Mouse (Mus musculus): Measurements from ENCODE around the gene Bri3. TPM values are rescaled to one million over a fixed set of nuclear protein-coding genes. Genes with fewer than 3 reads are reported as not detected.

Bri3 gene
- 126 and 139 TPM in 2 replicates for polyA plus RNA-seq (2016; fragmentation: Nextera tagmentation; extraction: Ambion mirVana)

- no peaks in the 10 kb centered on the region for H3K9me3 ChIP-seq
- H3K4me3 ChIP-seq (replicated peaks) = no peak within 1 kb of the TSS
- WGBS = 87% methylated on average over 7 of the region's 7 CpGs
- H3K4me1 ChIP-seq = no peaks in the 10 kb centered on the region; the same call in 1 of the 2 replicates
- H3K9ac ChIP-seq = no peak within 1 kb of the TSS
- H3K4me2 ChIP-seq = no peak within 1 kb of the TSS
- ATAC-seq (ENCODE audit: low FRiP score) = no peak
- no peaks in the 10 kb centered on the region for H3K36me3 ChIP-seq (replicated peaks)
- H3K27ac ChIP-seq = no peak within 1 kb of the TSS
- no peaks in the 10 kb centered on the region for H3K27me3 ChIP-seq
Observed at GRCm38 (mm10) chr5:144243901-144244487, at the start of gene Bri3. Gene Bri3 (plus strand): TSS chr5:144244437.

GRCm38 (mm10) chr5:144195567-144195966 lies 48.7 kb upstream of the Bri3 start:
- Histone ChIP-seq H3K36me3 (replicated peaks) (peaks cover 5% of the 10 kb centered on the region), H3K4me3 (replicated peaks) (no peak overlapping the region), H3K27me3 (peaks cover 2% of the 10 kb centered on the region; the same call in 1 of the 2 replicates), H3K9ac (no peak overlapping the region), H3K27ac (no peak overlapping the region), H3K4me1 (peaks cover 9% of the 10 kb centered on the region), H3K9me3 (no peaks in the 10 kb centered on the region), H3K4me2 (no peak overlapping the region)
- 90% methylated on average over 8 of the region's 8 CpGs for WGBS
- no peak for ATAC-seq (ENCODE audit: low FRiP score)

GRCm38 (mm10) chr5:144200616-144201015 lies 43.6 kb upstream of the Bri3 start:
- H3K4me3 ChIP-seq (replicated peaks) = no peak overlapping the region
- H3K36me3 ChIP-seq (replicated peaks) = peaks cover 35% of the 10 kb centered on the region
- no peaks in the 10 kb centered on the region for H3K27me3 ChIP-seq
- no peak for ATAC-seq (ENCODE audit: low FRiP score)
- no peak overlapping the region for H3K9ac ChIP-seq
- H3K4me1 ChIP-seq = peaks cover 7% of the 10 kb centered on the region; the same call in 1 of the 2 replicates
- no peak overlapping the region for H3K4me2 ChIP-seq
- 86% methylated on average over 11 of the region's 11 CpGs for WGBS
- H3K27ac ChIP-seq = no peak overlapping the region
- H3K9me3 ChIP-seq = peaks cover 6% of the 10 kb centered on the region; the same call in 1 of the 2 replicates

GRCm38 (mm10) chr5:144202430-144202829 lies 41.8 kb upstream of the Bri3 start:
- Histone ChIP-seq H3K9ac (no peak overlapping the region), H3K27me3 (no peaks in the 10 kb centered on the region), H3K4me3 (replicated peaks) (no peak overlapping the region), H3K4me1 (no peaks in the 10 kb centered on the region; the same call in 1 of the 2 replicates), H3K4me2 (no peak overlapping the region), H3K27ac (no peak overlapping the region), H3K36me3 (replicated peaks) (peaks cover 42% of the 10 kb centered on the region), H3K9me3 (peaks cover 6% of the 10 kb centered on the region; the same call in 1 of the 2 replicates)
- 92% methylated on average over 6 of the region's 6 CpGs for WGBS
- ATAC-seq (ENCODE audit: low FRiP score) = no peak

GRCm38 (mm10) chr5:144203398-144203959 lies 40.8 kb upstream of the Bri3 start:
- Histone ChIP-seq H3K27me3 (no peaks in the 10 kb centered on the region), H3K36me3 (replicated peaks) (peaks cover 49% of the 10 kb centered on the region), H3K4me3 (replicated peaks) (no peak overlapping the region), H3K27ac (no peak overlapping the region), H3K9me3 (peaks cover 6% of the 10 kb centered on the region; the same call in 1 of the 2 replicates), H3K4me1 (no peaks in the 10 kb centered on the region; the same call in 1 of the 2 replicates), H3K4me2 (no peak overlapping the region), H3K9ac (no peak overlapping the region)
- ATAC-seq (ENCODE audit: low FRiP score) = no peak
- WGBS = 90% methylated on average over 10 of the region's 10 CpGs

GRCm38 (mm10) chr5:144204303-144204702 lies 39.9 kb upstream of the Bri3 start:
- ATAC-seq (ENCODE audit: low FRiP score) = no peak
- no peak overlapping the region for H3K4me3 ChIP-seq (replicated peaks)
- H3K27ac ChIP-seq = no peak overlapping the region
- no peak overlapping the region for H3K9ac ChIP-seq
- peaks cover 6% of the 10 kb centered on the region; the same call in 1 of the 2 replicates for H3K9me3 ChIP-seq
- WGBS = 94% methylated on average over 12 of the region's 12 CpGs
- H3K27me3 ChIP-seq = no peaks in the 10 kb centered on the region
- H3K36me3 ChIP-seq (replicated peaks) = peaks cover 53% of the 10 kb centered on the region
- no peaks in the 10 kb centered on the region; the same call in 1 of the 2 replicates for H3K4me1 ChIP-seq
- no peak overlapping the region for H3K4me2 ChIP-seq

- no peak overlapping the region for H3K27ac ChIP-seq
- WGBS = 51% methylated on average over 10 of the region's 10 CpGs
Observed at GRCm38 (mm10) chr5:144204911-144205310, 39.3 kb upstream of the Bri3 start.

GRCm38 (mm10) chr5:144206069-144206468 lies 38.2 kb upstream of the Bri3 start:
- no peak for ATAC-seq (ENCODE audit: low FRiP score)
- Histone ChIP-seq H3K9ac (no peak overlapping the region), H3K27ac (no peak overlapping the region), H3K4me3 (replicated peaks) (no peak overlapping the region), H3K9me3 (peaks cover 6% of the 10 kb centered on the region; the same call in 1 of the 2 replicates), H3K4me1 (no peaks in the 10 kb centered on the region; the same call in 1 of the 2 replicates), H3K27me3 (no peaks in the 10 kb centered on the region), H3K36me3 (replicated peaks) (peaks cover 56% of the 10 kb centered on the region), H3K4me2 (no peak overlapping the region)
- 91% methylated on average over 15 of the region's 15 CpGs for WGBS

More at GRCm38 (mm10) chr5:144204911-144205310, 39.3 kb upstream of the Bri3 start:
- peaks cover 6% of the 10 kb centered on the region; the same call in 1 of the 2 replicates for H3K9me3 ChIP-seq
- H3K9ac ChIP-seq = no peak overlapping the region
- ATAC-seq (ENCODE audit: low FRiP score) = no peak
- H3K27me3 ChIP-seq = no peaks in the 10 kb centered on the region
- H3K4me2 ChIP-seq = no peak overlapping the region
- no peak overlapping the region for H3K4me3 ChIP-seq (replicated peaks)
- no peaks in the 10 kb centered on the region; the same call in 1 of the 2 replicates for H3K4me1 ChIP-seq
- peaks cover 58% of the 10 kb centered on the region for H3K36me3 ChIP-seq (replicated peaks)

GRCm38 (mm10) chr5:144207478-144207877 lies 36.8 kb upstream of the Bri3 start:
- peak; percentile 46; the same call in 1 of the 2 replicates for ATAC-seq (ENCODE audit: low FRiP score)
- H3K9ac ChIP-seq = no peak overlapping the region
- no peak overlapping the region for H3K4me3 ChIP-seq (replicated peaks)
- H3K27me3 ChIP-seq = no peaks in the 10 kb centered on the region
- no peaks in the 10 kb centered on the region; the same call in 1 of the 2 replicates for H3K4me1 ChIP-seq
- H3K4me2 ChIP-seq = no peak overlapping the region
- H3K36me3 ChIP-seq (replicated peaks) = peaks cover 59% of the 10 kb centered on the region
- H3K27ac ChIP-seq = no peak overlapping the region
- WGBS = 52% methylated on average over 11 of the region's 11 CpGs
- peaks cover 4% of the 10 kb centered on the region; the same call in 1 of the 2 replicates for H3K9me3 ChIP-seq

- H3K4me2 ChIP-seq = no peak overlapping the region
- no peak for ATAC-seq (ENCODE audit: low FRiP score)
- no peak overlapping the region for H3K4me3 ChIP-seq (replicated peaks)
- H3K4me1 ChIP-seq = no peaks in the 10 kb centered on the region; the same call in 1 of the 2 replicates
- H3K27me3 ChIP-seq = no peaks in the 10 kb centered on the region
- no peak overlapping the region for H3K27ac ChIP-seq
- H3K9ac ChIP-seq = no peak overlapping the region
- H3K9me3 ChIP-seq = no peaks in the 10 kb centered on the region
- peaks cover 31% of the 10 kb centered on the region for H3K36me3 ChIP-seq (replicated peaks)
- WGBS = 33% methylated on average over 7 of the region's 7 CpGs
Observed at GRCm38 (mm10) chr5:144214453-144214852, 29.8 kb upstream of the Bri3 start.

- WGBS = 100% methylated on average over 2 of the region's 2 CpGs
- H3K9me3 ChIP-seq = no peaks in the 10 kb centered on the region
Observed at GRCm38 (mm10) chr5:144215992-144216391, 28.2 kb upstream of the Bri3 start.

GRCm38 (mm10) chr5:144218061-144218460 lies 26.2 kb upstream of the Bri3 start:
- Histone ChIP-seq H3K27me3 (no peaks in the 10 kb centered on the region), H3K4me2 (no peak overlapping the region), H3K4me3 (replicated peaks) (no peak overlapping the region), H3K4me1 (peaks cover 14% of the 10 kb centered on the region), H3K36me3 (replicated peaks) (peaks cover 8% of the 10 kb centered on the region; the same call in 1 of the 2 replicates), H3K27ac (no peak overlapping the region), H3K9ac (no peak overlapping the region), H3K9me3 (no peaks in the 10 kb centered on the region)
- ATAC-seq (ENCODE audit: low FRiP score) = no peak
- WGBS = 88% methylated on average over 7 of the region's 7 CpGs

More at GRCm38 (mm10) chr5:144215992-144216391, 28.2 kb upstream of the Bri3 start:
- no peak overlapping the region for H3K4me2 ChIP-seq
- H3K4me1 ChIP-seq = no peaks in the 10 kb centered on the region; the same call in 1 of the 2 replicates
- H3K9ac ChIP-seq = no peak overlapping the region
- H3K27ac ChIP-seq = no peak overlapping the region
- ATAC-seq (ENCODE audit: low FRiP score) = no peak
- no peak overlapping the region for H3K4me3 ChIP-seq (replicated peaks)
- peaks cover 18% of the 10 kb centered on the region; the same call in 1 of the 2 replicates for H3K36me3 ChIP-seq (replicated peaks)
- no peaks in the 10 kb centered on the region for H3K27me3 ChIP-seq
